Mouse (Mus musculus) liver, embryonic 14 days (tissue): ENCODE results near the gene Bpgm. TPM values are rescaled to one million over a fixed set of nuclear protein-coding genes. Genes with fewer than 3 reads are reported as not detected.

Source experiments
- polyA plus RNA-seq: library from polyadenylated mRNA; depleted of rRNA; stranded (reverse); fragments of >200 nt; gene quantifications from 2 replicates; pipeline ENCODE4 v1.2.3, GENCODE M21; 2012; rRNA removed

The Bpgm gene
- 125 and 151 TPM in 2 replicates for polyA plus RNA-seq

DNA sequence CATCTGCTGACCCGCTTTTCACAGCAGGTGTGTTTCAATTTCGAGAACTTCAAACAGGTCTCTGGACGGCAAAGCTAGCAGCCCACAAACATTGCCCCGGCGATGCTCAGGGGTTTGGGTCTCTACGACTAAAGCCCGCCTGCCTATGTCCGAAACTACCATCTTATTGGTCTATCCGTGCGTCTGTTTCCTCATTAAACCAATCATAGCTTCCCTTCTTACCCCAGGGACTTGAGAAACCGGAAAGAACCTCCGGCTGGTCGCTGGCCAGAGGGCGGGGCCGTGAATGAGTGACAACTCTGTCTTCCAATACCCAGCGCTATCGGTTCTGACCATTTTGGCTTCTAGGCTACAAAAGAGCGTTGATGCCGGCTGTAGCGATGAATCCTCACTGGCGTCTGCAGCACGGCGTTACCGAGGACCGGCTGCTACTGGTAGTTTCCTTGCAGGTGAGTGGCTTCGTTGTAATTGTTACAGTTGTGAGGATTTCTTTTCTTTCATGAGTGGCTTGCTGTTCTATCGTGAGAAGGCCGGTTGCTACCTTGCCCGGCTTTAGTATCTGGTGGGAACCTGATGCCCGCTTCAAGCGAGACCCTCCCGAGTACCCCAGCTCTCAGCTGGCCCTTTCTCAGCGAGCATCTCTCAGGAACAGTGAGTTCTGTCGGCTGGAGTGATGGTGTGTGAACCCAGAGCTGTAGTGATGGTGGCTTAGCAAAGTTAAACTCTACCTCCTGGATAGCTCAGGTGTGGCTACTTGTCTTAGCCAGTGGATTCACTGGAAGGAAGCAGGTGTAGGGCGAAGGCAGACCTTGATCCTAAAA is at the start of gene Bpgm:
Gene Bpgm (plus strand): TSS at position 234 of the 821 bp plus-strand sequence.

Other genes with a start within 250 kb of the Bpgm start
- 31.3 and 35.1 TPM in 2 replicates for gene Akr1b3, start 158.7 kb upstream of the Bpgm start, polyA plus RNA-seq
- gene Akr1b8, start 122.1 kb upstream of the Bpgm start, polyA plus RNA-seq = 3.6 and 4.6 TPM in 2 replicates
- 4.6 and 5.3 TPM in 2 replicates for gene Akr1b10, start 92.0 kb upstream of the Bpgm start, polyA plus RNA-seq
- 2.6 and 2.7 TPM in 2 replicates for gene Akr1b7, start 63.9 kb upstream of the Bpgm start, polyA plus RNA-seq
- gene Cald1, start 122.3 kb downstream of the Bpgm start, polyA plus RNA-seq = 28.9 and 29.8 TPM in 2 replicates